Mouse (Mus musculus): ENCODE data around the gene Ube4b. TPM values are rescaled to one million over a fixed set of nuclear protein-coding genes. Genes with fewer than 3 reads are reported as not detected.

The Ube4b gene
- polyA plus RNA-seq, 1 experiment from 2014 or later, result 63.6 TPM

DNA sequence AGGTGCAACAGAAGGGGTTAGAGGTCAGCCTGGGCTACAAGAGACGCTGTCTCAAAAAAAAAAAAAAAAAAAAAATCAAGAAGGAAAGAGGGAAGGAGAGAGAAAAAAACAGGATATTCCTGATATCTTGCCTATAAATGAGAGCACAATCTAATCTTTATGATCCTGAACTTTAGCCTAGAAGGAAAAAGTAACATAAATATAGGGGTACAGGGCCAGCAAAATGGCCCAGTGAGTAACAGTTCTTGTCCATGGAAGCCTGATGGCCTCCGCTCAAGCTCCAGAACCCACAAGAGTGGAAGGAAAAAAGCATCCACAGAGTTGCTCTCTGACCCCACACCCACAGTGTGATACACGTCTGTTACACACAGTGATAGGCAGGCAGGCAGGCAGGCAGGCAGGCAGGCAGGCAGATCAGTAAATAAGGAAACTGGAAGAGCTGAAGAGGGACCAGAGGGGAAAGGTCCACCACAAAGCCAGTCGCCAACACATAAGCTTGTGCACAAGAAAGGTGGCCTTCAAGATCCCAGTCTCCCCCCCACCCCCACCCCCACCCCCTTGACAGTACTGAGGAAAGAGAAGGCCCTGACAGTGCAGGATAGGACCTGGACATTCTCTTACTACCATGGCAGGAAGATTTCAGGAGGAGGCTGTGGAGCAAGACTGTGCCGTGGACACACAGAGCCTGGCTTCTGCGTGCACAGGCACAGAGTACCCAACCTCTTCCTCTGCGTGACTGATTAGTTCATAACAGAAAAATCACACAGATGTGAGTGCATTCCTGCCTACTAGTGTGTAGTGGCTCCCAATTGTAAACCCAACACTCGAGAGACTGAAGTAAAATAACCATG, 140.0 kb downstream of the Ube4b start:
- ATAC-seq (ENCODE audit: low FRiP score, low read depth), result peak; percentile 42; the same call in 1 of the 2 replicates
- no peak overlapping the region for H3K27ac ChIP-seq (replicated peaks)
- H3K27me3 ChIP-seq, result no peaks in the 10 kb centered on the region
- H3K9me3 ChIP-seq, result no peaks in the 10 kb centered on the region
- peaks cover 20% of the 10 kb centered on the region for H3K36me3 ChIP-seq
- peaks cover 35% of the 10 kb centered on the region for H3K4me1 ChIP-seq (replicated peaks)
- 72% methylated on average over 8 of the region's 8 CpGs for WGBS
- no peak overlapping the region for H3K4me2 ChIP-seq
- no peak overlapping the region for H3K4me3 ChIP-seq
- H3K9ac ChIP-seq, result no peak overlapping the region

GRCm38 (mm10) chr4:149285691-149286090, 140.9 kb downstream of the Ube4b start:
- Histone ChIP-seq H3K36me3 (peaks cover 15% of the 10 kb centered on the region), H3K9ac (no peak overlapping the region), H3K27me3 (no peaks in the 10 kb centered on the region), H3K4me3 (no peak overlapping the region), H3K27ac (replicated peaks) (no peak overlapping the region), H3K4me1 (replicated peaks) (peaks cover 35% of the 10 kb centered on the region), H3K4me2 (no peak overlapping the region), H3K9me3 (no peaks in the 10 kb centered on the region)
- 95% methylated on average over 1 of the region's 1 CpGs for WGBS
- ATAC-seq (ENCODE audit: low FRiP score, low read depth), result no peak

DNA sequence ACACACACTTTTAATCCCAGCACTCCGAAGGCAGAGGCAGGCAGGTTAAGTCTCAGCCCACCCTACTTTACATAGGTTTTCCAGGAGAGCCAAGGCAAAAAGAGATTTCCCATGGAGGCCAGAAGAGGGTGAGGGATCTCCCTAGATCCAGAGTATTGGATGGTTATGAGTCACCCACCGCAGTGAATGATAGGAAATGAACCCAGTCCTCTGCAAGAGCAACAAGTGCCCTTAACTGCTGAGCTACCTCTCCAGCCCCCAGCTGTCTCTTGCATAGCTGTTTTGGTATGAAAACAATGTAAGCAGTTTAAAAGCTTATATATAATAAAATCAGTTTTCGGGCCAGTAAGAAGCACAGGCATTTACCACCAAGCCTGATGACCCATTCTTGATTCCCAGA, 143.5 kb downstream of the Ube4b start:
- Histone ChIP-seq H3K4me1 (replicated peaks) (peaks cover 47% of the 10 kb centered on the region), H3K27me3 (no peaks in the 10 kb centered on the region), H3K4me2 (no peak overlapping the region), H3K27ac (replicated peaks) (no peak overlapping the region), H3K36me3 (no peaks in the 10 kb centered on the region), H3K9ac (no peak overlapping the region), H3K4me3 (no peak overlapping the region), H3K9me3 (no peaks in the 10 kb centered on the region)
- no peak for ATAC-seq (ENCODE audit: low FRiP score, low read depth)
- 88% methylated on average over 3 of the region's 3 CpGs for WGBS

GRCm38 (mm10) chr4:149282025-149282738, 144.4 kb downstream of the Ube4b start:
- WGBS, result 52% methylated on average over 7 of the region's 7 CpGs
- Histone ChIP-seq H3K36me3 (no peaks in the 10 kb centered on the region), H3K9ac (no peak overlapping the region), H3K4me3 (no peak overlapping the region), H3K4me2 (no peak overlapping the region), H3K9me3 (no peaks in the 10 kb centered on the region), H3K4me1 (replicated peaks) (peaks cover 55% of the 10 kb centered on the region), H3K27me3 (no peaks in the 10 kb centered on the region), H3K27ac (replicated peaks) (no peak overlapping the region)
- ATAC-seq (ENCODE audit: low FRiP score, low read depth), result no peak

Other genes starting within 250 kb of the Ube4b start
- 123 and 135 TPM in 2 replicates for gene Kif1b, start 119.1 kb downstream of the Ube4b start, polyA plus RNA-seq (2015; fragmentation: Nextera tagmentation; extraction: Ambion mirVana)
- gene Rbp7, start 28.2 kb upstream of the Ube4b start, polyA plus RNA-seq (2015; fragmentation: Nextera tagmentation; extraction: Ambion mirVana), result not detected in 2 replicates
- gene Tmem274, start 50.6 kb upstream of the Ube4b start, polyA plus RNA-seq (2015; fragmentation: Nextera tagmentation; extraction: Ambion mirVana), result 0.37 and 0.52 TPM in 2 replicates
- gene Nmnat1, start 58.5 kb upstream of the Ube4b start, polyA plus RNA-seq (2015; fragmentation: Nextera tagmentation; extraction: Ambion mirVana), result 8.8 and 9.3 TPM in 2 replicates
- gene Lzic, start 58.5 kb upstream of the Ube4b start, polyA plus RNA-seq (2015; fragmentation: Nextera tagmentation; extraction: Ambion mirVana), result 39.4 and 40.8 TPM in 2 replicates
- 101 and 105 TPM in 2 replicates for gene Ctnnbip1, start 91.5 kb upstream of the Ube4b start, polyA plus RNA-seq (2015; fragmentation: Nextera tagmentation; extraction: Ambion mirVana)
- 178 and 198 TPM in 2 replicates for gene Clstn1, start 159.7 kb upstream of the Ube4b start, polyA plus RNA-seq (2015; fragmentation: Nextera tagmentation; extraction: Ambion mirVana)